Mouse (Mus musculus) ES-E14 (cell line): Measurements from ENCODE around the gene Map4. TPM values are rescaled to one million over a fixed set of nuclear protein-coding genes. Genes with fewer than 3 reads are reported as not detected.
"Not testable (repeated sequence)": the region's sequence is repeated elsewhere in the genome, so short reads cannot be mapped to it uniquely, and the experiment has no call there.

Experiments
- DNase-seq: peaks from one replicate; pipeline ENCODE4 v3.0.0-alpha.2; 2013; ENCODE audit warnings: low read depth, low spot score
- H3K27ac ChIP-seq: 2 replicates; pipeline ENCODE4 v1.5.1; 2012; ENCODE audit warnings: low read depth, mild to moderate bottlenecking, low read length, moderate library complexity, mixed read lengths; ENCODE audit not compliant: poor library complexity, insufficient read depth, severe bottlenecking
- H3K36me3 ChIP-seq: 2 replicates; pipeline ENCODE4 v1.6.1; 2012; ENCODE audit warnings: mild to moderate bottlenecking, low read length, moderate library complexity, mixed read lengths; ENCODE audit not compliant: control insufficient read depth, poor library complexity, insufficient read depth, severe bottlenecking
- H3K4me1 ChIP-seq, 2 experiments: fragments of 150-350 bp in 1 of 2; sonication (generic) in 1 of 2; 2 replicates each; pipeline ENCODE4 v1.6.1; 2012; ENCODE audit warnings: low read length in 2 of 2, mild to moderate bottlenecking in 1 of 2, mixed read lengths in 1 of 2; ENCODE audit not compliant: control insufficient read depth in 2 of 2, insufficient read depth in 2 of 2, poor library complexity in 1 of 2
- H3K4me3 ChIP-seq, 2 experiments: fragments of 150-350 bp in 1 of 2; sonication (generic) in 1 of 2; 2 replicates each; pipeline ENCODE4 v1.5.1; 2012; ENCODE audit warnings: low read length in 2 of 2, low read depth in 1 of 2, mild to moderate bottlenecking in 1 of 2, mixed read lengths in 1 of 2; ENCODE audit not compliant: insufficient read depth in 1 of 2, poor library complexity in 1 of 2, severe bottlenecking in 1 of 2
- H3K9ac ChIP-seq: 2 replicates; pipeline ENCODE4 v1.6.1; 2012; ENCODE audit warnings: low read depth, mild to moderate bottlenecking, low read length, mixed read lengths; ENCODE audit not compliant: poor library complexity, insufficient read depth, severe bottlenecking
- H3K9me3 ChIP-seq: fragments of 150-350 bp; sonication (generic); 2 replicates; pipeline ENCODE4 v1.6.1; 2012; ENCODE audit warnings: low read depth, mild to moderate bottlenecking, low read length; ENCODE audit not compliant: control insufficient read depth, insufficient read depth
- CHD2 ChIP-seq: IDR thresholded peaks from 2 replicates; pipeline ENCODE4 v1.6.1; 2014; ENCODE audit warnings: mild to moderate bottlenecking, low read depth, low read length, inconsistent platforms
- HCFC1 ChIP-seq: IDR thresholded peaks from 2 replicates; pipeline ENCODE4 v1.6.1; 2012; ENCODE audit warnings: low read length, inconsistent platforms, borderline replicate concordance; ENCODE audit not compliant: insufficient read depth
- MAFK ChIP-seq: IDR thresholded peaks from 2 replicates; pipeline ENCODE4 v1.6.1; 2014; ENCODE audit warnings: mild to moderate bottlenecking, low read depth, low read length, inconsistent platforms; ENCODE audit not compliant: insufficient read depth
- ZC3H11A ChIP-seq: IDR thresholded peaks from 2 replicates; pipeline ENCODE4 v1.6.1; 2012; ENCODE audit warnings: low read depth, mild to moderate bottlenecking, inconsistent platforms, low read length, borderline replicate concordance
- ZNF384 ChIP-seq: IDR thresholded peaks from 2 replicates; pipeline ENCODE4 v1.6.1; 2012; ENCODE audit warnings: low read depth, low read length, inconsistent platforms
- in situ Hi-C, 2 experiments: fragments of 600-800 bp; cut with MboI; formaldehyde crosslinking; loops; one replicate each; pipeline ENCODE4 v1.15.1; 2025; ENCODE audit warnings: low sequenced_read_pairs in 2 of 2, inconsistent platforms in 1 of 2; ENCODE audit not compliant: unreplicated experiment in 2 of 2
- total RNA-seq: library from RNA; depleted of rRNA; stranded (reverse); fragments of 300-350 nt; gene quantifications from 2 replicates; pipeline ENCODE4 v1.2.3, GENCODE M21; 2012

Map4 gene
- total RNA-seq, 1 experiment = 61.4 TPM

DNA sequence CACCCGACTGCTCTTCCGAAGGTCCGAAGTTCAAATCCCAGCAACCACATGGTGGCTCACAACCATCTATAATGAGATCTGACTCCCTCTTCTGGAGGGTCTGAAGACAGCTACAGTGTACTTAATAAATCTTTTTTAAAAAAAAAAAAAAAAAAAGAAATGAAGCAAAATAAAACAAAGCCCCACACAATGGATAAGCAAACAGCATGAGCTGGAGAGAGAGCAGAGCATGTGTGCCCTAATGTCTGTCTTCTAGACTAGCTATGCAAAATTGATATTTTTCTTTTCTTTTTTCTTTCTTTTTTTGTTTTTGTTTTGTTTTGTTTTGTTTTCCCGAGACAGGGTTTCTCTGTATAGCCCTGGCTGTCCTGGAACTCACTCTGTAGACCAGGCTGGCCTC, 49.0 kb downstream of the Map4 start:
- H3K27ac ChIP-seq, H3K9me3 ChIP-seq, H3K4me3 ChIP-seq, H3K9ac ChIP-seq, DNase-seq, H3K4me1 ChIP-seq, in situ Hi-C loops, H3K36me3 ChIP-seq: not testable (repeated sequence)
- peak; percentile 59; the same call in 1 of the 2 replicates for TF ChIP-seq ZNF384

- peaks cover 4% of the 10 kb centered on the region for H3K36me3 ChIP-seq
- H3K4me1 ChIP-seq = no peaks in the 10 kb centered on the region
- TF ChIP-seq ZNF384 (no peak), MAFK (no peak), CHD2 (no peak), ZC3H11A (peak; percentile 87; the same call in 1 of the 2 replicates), HCFC1 (no peak)
- in situ Hi-C loops = no loop called here
- no peak overlapping the region; the same call in 1 of the 2 replicates for H3K9ac ChIP-seq
- H3K27ac ChIP-seq = no peak overlapping the region
- H3K9me3 ChIP-seq = no peaks in the 10 kb centered on the region
- peak; percentile 37 for DNase-seq
- H3K4me3 ChIP-seq = no peak overlapping the region
Observed at GRCm38 (mm10) chr9:109985416-109985815, 54.2 kb downstream of the Map4 start.

DNA sequence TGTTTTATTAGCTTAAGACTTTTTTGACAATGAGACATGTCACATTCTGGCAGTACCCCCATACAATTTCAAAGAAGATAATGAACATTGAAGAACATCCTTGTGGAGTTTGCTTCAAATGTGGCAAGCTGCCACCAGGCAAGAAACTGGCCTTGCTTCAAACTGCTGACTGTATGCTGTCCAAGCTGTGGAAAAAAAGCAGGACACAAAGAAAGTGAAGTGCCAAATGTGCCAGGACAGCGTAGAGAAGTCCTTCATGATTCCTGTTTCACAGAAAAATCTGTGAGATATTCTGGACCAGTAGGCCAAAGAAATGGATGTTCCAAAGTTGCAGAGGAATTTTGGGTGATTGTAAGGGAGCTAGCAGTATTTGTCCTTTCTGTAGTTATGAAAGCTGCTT, 57.8 kb downstream of the Map4 start:
- Histone ChIP-seq H3K36me3 (peaks cover 2% of the 10 kb centered on the region; the same call in 1 of the 2 replicates), H3K4me1 (no peaks in the 10 kb centered on the region), H3K27ac (no peak overlapping the region), H3K9ac (no peak overlapping the region), H3K4me3 (no peak overlapping the region), H3K9me3 (no peaks in the 10 kb centered on the region)
- DNase-seq = no peak
- in situ Hi-C loops = no loop called here
- no peak for TF ChIP-seq ZC3H11A
- no peak for TF ChIP-seq CHD2
- TF ChIP-seq HCFC1 = no peak
- TF ChIP-seq ZNF384 = no peak
- no peak for TF ChIP-seq MAFK

GRCm38 (mm10) chr9:109997441-109997840, 66.2 kb downstream of the Map4 start:
- peaks cover 0 to 1% of the 10 kb centered on the region in 2 experiments; a peak in 1 of 4 replicates for H3K4me1 ChIP-seq
- in situ Hi-C loops = no loop called here
- TF ChIP-seq HCFC1 = no peak
- no peak for TF ChIP-seq ZC3H11A
- no peak for TF ChIP-seq ZNF384
- no peak for TF ChIP-seq CHD2
- TF ChIP-seq MAFK = no peak
- no peak overlapping the region for H3K27ac ChIP-seq
- H3K9ac ChIP-seq = no peak overlapping the region
- no peaks in the 10 kb centered on the region for H3K9me3 ChIP-seq
- no peaks in the 10 kb centered on the region; the same call in 1 of the 2 replicates for H3K36me3 ChIP-seq
- DNase-seq = no peak
- no peak overlapping the region for H3K4me3 ChIP-seq

DNA sequence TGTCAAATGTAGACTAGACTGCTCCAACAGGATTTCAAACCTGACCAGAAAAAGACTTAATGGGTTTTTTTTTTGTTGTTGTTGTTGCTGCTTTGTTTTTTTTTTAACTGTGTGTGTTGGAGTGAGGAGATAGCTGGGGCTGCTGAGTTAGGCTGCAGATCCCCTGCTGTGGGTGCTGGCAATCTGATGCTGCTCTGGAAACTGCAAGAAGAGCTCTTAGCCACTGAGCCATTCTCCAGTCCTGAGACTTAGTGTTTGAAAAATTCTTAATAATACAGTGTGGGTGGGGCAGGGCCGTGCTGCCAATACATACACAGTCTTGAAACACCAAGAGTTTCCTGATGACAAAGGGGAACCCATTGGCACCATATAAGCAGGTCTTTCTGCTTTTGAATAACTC, 70.7 kb downstream of the Map4 start:
- Histone ChIP-seq H3K27ac (no peak overlapping the region), H3K9me3 (no peaks in the 10 kb centered on the region), H3K36me3 (no peaks in the 10 kb centered on the region; the same call in 1 of the 2 replicates), H3K4me3 (no peak overlapping the region), H3K4me1 (no peaks in the 10 kb centered on the region; a peak in 1 of 4 replicates), H3K9ac (no peak overlapping the region)
- TF ChIP-seq HCFC1 (no peak), MAFK (no peak), ZC3H11A (no peak), ZNF384 (no peak), CHD2 (no peak)
- no peak for DNase-seq
- in situ Hi-C loops = no loop called here
